Mouse (Mus musculus) hindbrain, embryonic 14.5 days (tissue): ENCODE measurements at regions not wholly inside any gene's neighbourhood (a gene's known extent, or its start where the extent isn't known, plus 50 kb on each side); places are given as distances from the start of the nearest gene placed in this dataset.

Experiments used
- ATAC-seq: fragments of 200-750 bp; cut with Nextera tagmentation; 2 replicates; pipeline ENCODE4 v1.8.0; 2017; ENCODE audit warnings: moderate number of reproducible peaks, mild to moderate bottlenecking, moderate TSS enrichment, moderate library complexity; ENCODE audit not compliant: low FRiP score
- DNase-seq: peaks from one replicate; pipeline ENCODE4 v3.0.0-alpha.2; 2015; ENCODE audit warnings: low spot score
- H3K27ac ChIP-seq: fragments of 300-500 bp; sonication (generic); 2 replicates; pipeline ENCODE4 v1.5.1; 2014; ENCODE audit warnings: mild to moderate bottlenecking, moderate library complexity
- H3K27me3 ChIP-seq: fragments of 300-500 bp; sonication (generic); 2 replicates; pipeline ENCODE4 v1.6.1; 2014; ENCODE audit warnings: mild to moderate bottlenecking, low read length, mixed read lengths; ENCODE audit not compliant: control insufficient read depth, insufficient read depth
- H3K36me3 ChIP-seq: fragments of 300-500 bp; sonication (generic); replicated peaks from 2 replicates; pipeline ENCODE4 v1.6.1; 2014; ENCODE audit not compliant: control insufficient read depth, insufficient read depth
- H3K4me1 ChIP-seq: fragments of 300-500 bp; sonication (generic); replicated peaks from 2 replicates; pipeline ENCODE4 v1.6.1; 2014; ENCODE audit warnings: antibody characterized with exemption, low read length, mixed read lengths; ENCODE audit not compliant: control insufficient read depth, insufficient read depth
- H3K4me2 ChIP-seq: fragments of 300-500 bp; sonication (generic); replicated peaks from 2 replicates; pipeline ENCODE4 v1.6.1; 2014; ENCODE audit warnings: mild to moderate bottlenecking, moderate library complexity
- H3K4me3 ChIP-seq: fragments of 300-500 bp; sonication (generic); replicated peaks from 2 replicates; pipeline ENCODE4 v1.5.1; 2014; ENCODE audit warnings: mild to moderate bottlenecking, low read length
- H3K9ac ChIP-seq: fragments of 300-500 bp; sonication (generic); 2 replicates; pipeline ENCODE4 v1.6.1; 2014
- H3K9me3 ChIP-seq: fragments of 300-500 bp; sonication (generic); 2 replicates; pipeline ENCODE4 v1.6.1; 2016; ENCODE audit warnings: low read length; ENCODE audit not compliant: control insufficient read depth
- WGBS: fragments of 180-500 bp; shearing (Covaris S2); extraction: QIAGEN DNeasy Blood & Tissue Kit; methylation state at CpG from one replicate; pipeline ENCODE4 v1.1.7; 2014; 5-methylcytosine and 5-hydroxymethylcytosine counted together

GRCm38 (mm10) chr10:26637459-26637858 is 115.8 kb upstream of the Arhgap18 start:
- Histone ChIP-seq H3K27me3 (no peaks in the 10 kb centered on the region), H3K36me3 (no peaks in the 10 kb centered on the region), H3K4me1 (no peaks in the 10 kb centered on the region), H3K4me2 (no peak overlapping the region), H3K27ac (no peak overlapping the region), H3K9me3 (no peaks in the 10 kb centered on the region), H3K4me3 (no peak overlapping the region), H3K9ac (no peak overlapping the region)
- no peak for ATAC-seq
- no peak for DNase-seq
- WGBS: 42% methylated on average over 3 of the region's 3 CpGs

GRCm38 (mm10) chr10:26638056-26638455 is 115.2 kb upstream of the Arhgap18 start:
- DNase-seq (no peak), ATAC-seq (no peak)
- Histone ChIP-seq H3K27ac (no peak overlapping the region), H3K36me3 (no peaks in the 10 kb centered on the region), H3K4me3 (no peak overlapping the region), H3K27me3 (no peaks in the 10 kb centered on the region), H3K9ac (no peak overlapping the region), H3K4me2 (no peak overlapping the region), H3K9me3 (no peaks in the 10 kb centered on the region), H3K4me1 (no peaks in the 10 kb centered on the region)
- WGBS: 55% methylated on average over 4 of the region's 4 CpGs

- H3K27ac ChIP-seq: no peak overlapping the region
- WGBS: 56% methylated on average over 3 of the region's 3 CpGs
- DNase-seq: peak; percentile 32
- no peaks in the 10 kb centered on the region for H3K27me3 ChIP-seq
- no peaks in the 10 kb centered on the region for H3K4me1 ChIP-seq
- no peak overlapping the region for H3K4me2 ChIP-seq
- H3K9ac ChIP-seq: no peak overlapping the region
- no peak overlapping the region for H3K4me3 ChIP-seq
- no peaks in the 10 kb centered on the region for H3K36me3 ChIP-seq
- no peaks in the 10 kb centered on the region for H3K9me3 ChIP-seq
- no peak for ATAC-seq
These were observed 114.1 kb upstream of the Arhgap18 start for GRCm38 (mm10) chr10:26639118-26639517.

- Histone ChIP-seq H3K4me1 (no peaks in the 10 kb centered on the region), H3K4me2 (no peak overlapping the region), H3K9me3 (no peaks in the 10 kb centered on the region), H3K36me3 (no peaks in the 10 kb centered on the region), H3K9ac (no peak overlapping the region), H3K4me3 (no peak overlapping the region), H3K27me3 (no peaks in the 10 kb centered on the region), H3K27ac (no peak overlapping the region)
- DNase-seq (no peak), ATAC-seq (no peak)
- 58% methylated on average over 1 of the region's 1 CpGs for WGBS
These were observed 100.1 kb upstream of the Arhgap18 start for GRCm38 (mm10) chr10:26653103-26653502.

GRCm38 (mm10) chr10:26664270-26664669 is 89.0 kb upstream of the Arhgap18 start:
- ATAC-seq: no peak
- no peak overlapping the region for H3K4me3 ChIP-seq
- no peak overlapping the region for H3K27ac ChIP-seq
- no peak overlapping the region for H3K4me2 ChIP-seq
- no peaks in the 10 kb centered on the region for H3K36me3 ChIP-seq
- H3K9me3 ChIP-seq: no peaks in the 10 kb centered on the region
- no peaks in the 10 kb centered on the region for H3K4me1 ChIP-seq
- H3K9ac ChIP-seq: no peak overlapping the region
- H3K27me3 ChIP-seq: no peaks in the 10 kb centered on the region
- no peak for DNase-seq

GRCm38 (mm10) chr10:26679500-26680227 is 73.6 kb upstream of the Arhgap18 start:
- Histone ChIP-seq H3K27ac (no peak overlapping the region), H3K9me3 (no peaks in the 10 kb centered on the region), H3K27me3 (no peaks in the 10 kb centered on the region), H3K4me1 (no peaks in the 10 kb centered on the region), H3K36me3 (no peaks in the 10 kb centered on the region), H3K4me2 (no peak overlapping the region), H3K4me3 (no peak overlapping the region), H3K9ac (no peak overlapping the region)
- 71% methylated on average over 4 of the region's 4 CpGs for WGBS
- ATAC-seq (no peak), DNase-seq (no peak)

- ATAC-seq (no peak), DNase-seq (no peak)
- peak overlapping the region; percentile 72 for H3K9ac ChIP-seq
- no peaks in the 10 kb centered on the region for H3K36me3 ChIP-seq
- H3K4me2 ChIP-seq: peak overlapping the region; percentile 69
- no peaks in the 10 kb centered on the region for H3K27me3 ChIP-seq
- peak overlapping the region; percentile 73 for H3K27ac ChIP-seq
- 0 out of 2 replicates have a peak, but pooled peaks cover 3% of the 10 kb centered on the region for H3K4me1 ChIP-seq
- H3K4me3 ChIP-seq: peak overlapping the region; percentile 45; the same call in 1 of the 2 replicates
- no peaks in the 10 kb centered on the region for H3K9me3 ChIP-seq
- WGBS: 55% methylated on average over 2 of the region's 2 CpGs
These were observed 58.5 kb upstream of the Arhgap18 start for GRCm38 (mm10) chr10:26694761-26695160.

- Histone ChIP-seq H3K4me1 (0 out of 2 replicates have a peak, but pooled peaks cover 3% of the 10 kb centered on the region), H3K27ac (peak overlapping the region; percentile 73), H3K4me3 (peak overlapping the region; percentile 45), H3K9ac (peak overlapping the region; percentile 72), H3K36me3 (no peaks in the 10 kb centered on the region), H3K9me3 (no peaks in the 10 kb centered on the region), H3K4me2 (peak overlapping the region; percentile 69), H3K27me3 (no peaks in the 10 kb centered on the region)
- peak; percentile 60 for DNase-seq
- WGBS: 4% methylated on average over 25 of the region's 25 CpGs
- peak; percentile 98 for ATAC-seq
These were observed 57.8 kb upstream of the Arhgap18 start for GRCm38 (mm10) chr10:26695212-26695933.
